Comparison of ENCODE assay signal across 27 mouse cellular contexts in the genomic region with DNA sequence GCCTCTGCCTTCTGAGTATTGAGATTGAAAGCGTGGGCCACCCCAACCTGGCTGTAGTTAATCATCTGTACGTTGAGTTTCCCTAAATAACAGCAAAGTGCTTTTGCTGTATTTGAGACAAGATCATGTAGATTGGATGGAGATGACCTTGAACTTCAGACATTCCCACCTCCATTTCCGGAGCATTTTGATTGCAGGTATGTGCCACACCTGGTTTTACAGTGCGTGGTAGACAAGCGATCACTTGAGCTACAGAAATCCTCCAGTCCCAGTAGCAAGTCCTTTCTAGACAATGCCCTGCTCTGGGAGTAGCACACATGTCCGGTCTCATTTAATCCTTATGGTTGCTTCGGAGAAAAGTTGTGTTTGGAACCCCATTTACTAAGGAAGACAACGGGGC. TPM values are rescaled to one million over a fixed set of nuclear protein-coding genes. Genes with fewer than 3 reads are reported as not detected.
DNase-seq lines count a peak whose midpoint lies in the region; ATAC-seq and TF ChIP-seq lines count a peak whose summit lies in the region.
"Had no signal": no experiment of that assay in that cellular context is flagged by ENCODE, and none has a peak within 500 bp of the region (broad histone marks: within the 10 kb centered on the region; RNA-seq: fewer than 3 reads in every experiment).

No protein-coding gene starts in this region.

- peak; percentile 68 for DNase-seq in liver, adult 2 months (ENCODE audit: extremely low read depth, low read depth, low spot score)
- no peak for DNase-seq in liver
- DNase-seq in liver, embryonic 14.5 days (ENCODE audit: low read depth in 3 of 3, low spot score in 3 of 3), result no peak
- DNase-seq in midbrain, embryonic 10.5 days (ENCODE audit: low spot score), result no peak
- no peak for DNase-seq in lung, postnatal 0 days (ENCODE audit: low spot score)
- DNase-seq: B cell, adult 2 months; cerebellum, adult 11 months; cerebellum, adult 9-11 months; gastrocnemius, adult 2 months; heart, postnatal 36 days; right cerebral cortex, adult 18-20 months; right cerebral cortex, postnatal 4 days; thymus, adult 2 months had no signal

- no peak for TF ChIP-seq CTCF in liver, adult 2 months (IDR thresholded peaks at IDR 0.05; ENCODE audit: low read depth, low read length)
- no peak for TF ChIP-seq CTCF in liver, embryonic 14.5 days (IDR thresholded peaks at IDR 0.05; ENCODE audit: low read depth)
- TF ChIP-seq CTCF in lung, postnatal 0 days (IDR thresholded peaks at IDR 0.05), result no peak

- TF ChIP-seq POLR2A in liver, adult 2 months (IDR thresholded peaks at IDR 0.05; ENCODE audit: extremely low read depth, insufficient read depth, low read length), result no peak

- H3K9me3 ChIP-seq in intestine, embryonic 15.5 days, result no peaks in the 10 kb centered on the region
- no peaks in the 10 kb centered on the region for H3K9me3 ChIP-seq in liver, embryonic 14.5 days (ENCODE audit: control insufficient read depth, low read length)
- no peaks in the 10 kb centered on the region for H3K9me3 ChIP-seq in midbrain, embryonic 10.5 days (replicated peaks)
- no peaks in the 10 kb centered on the region for H3K9me3 ChIP-seq in lung, postnatal 0 days (ENCODE audit: low read length)
- H3K9me3 ChIP-seq: embryonic facial prominence, embryonic 15.5 days; midbrain, embryonic 12.5 days; neural tube, embryonic 15.5 days had no signal

- H3K9ac ChIP-seq in liver, adult 2 months (ENCODE audit: low read depth, low read length), result peak overlapping the region; percentile 83
- no peak overlapping the region for H3K9ac ChIP-seq in intestine, embryonic 15.5 days
- no peak overlapping the region for H3K9ac ChIP-seq in liver, embryonic 14.5 days (replicated peaks)
- H3K9ac ChIP-seq in lung, postnatal 0 days (replicated peaks; ENCODE audit: low read depth), result no peak overlapping the region
- H3K9ac ChIP-seq: embryonic facial prominence, embryonic 15.5 days; hindbrain, embryonic 14.5 days; midbrain, embryonic 12.5 days; neural tube, embryonic 15.5 days had no signal

- no peak for ATAC-seq in intestine, embryonic 15.5 days
- no peak for ATAC-seq in liver, embryonic 14.5 days (ENCODE audit: insufficient read depth)
- ATAC-seq in megakaryocyte, adult 5-6 weeks (ENCODE audit: poor library complexity, severe bottlenecking), result no peak
- no peak for ATAC-seq in lung, postnatal 0 days
- ATAC-seq: forebrain, embryonic 14.5 days; inflammation-experienced regulatory T-cells, adult 6 months had no signal

- peak overlapping the region; percentile 71 for H3K4me3 ChIP-seq in liver, adult 2 months (ENCODE audit: insufficient read depth, low read depth, low read length)
- no peak overlapping the region for H3K4me3 ChIP-seq in intestine, embryonic 15.5 days (replicated peaks)
- H3K4me3 ChIP-seq in liver, embryonic 14.5 days (ENCODE audit: insufficient read depth in 1 of 2, low read depth in 2 of 2, low read length in 2 of 2), result no peak overlapping the region
- H3K4me3 ChIP-seq in midbrain, embryonic 10.5 days, result no peak overlapping the region
- no peak overlapping the region for H3K4me3 ChIP-seq in lung, postnatal 0 days (ENCODE audit: low read depth, low read length)
- H3K4me3 ChIP-seq: embryonic facial prominence, embryonic 15.5 days; gastrocnemius, adult 2 months; midbrain, embryonic 12.5 days; neural tube, embryonic 15.5 days had no signal

- H3K79me2 ChIP-seq in liver, adult 2 months (ENCODE audit: control insufficient read depth, insufficient read depth, low read length), result peaks cover 23% of the 10 kb centered on the region; the same call in 1 of the 2 replicates

- 33% methylated on average over 8 of the region's 8 CpGs for WGBS in liver, adult 2 months
- WGBS in intestine, embryonic 15.5 days, result 78% methylated on average over 8 of the region's 8 CpGs
- WGBS in liver, embryonic 14.5 days (ENCODE audit: insufficient replicate concordance), result 80% methylated on average over 8 of the region's 8 CpGs
- WGBS in midbrain, embryonic 10.5 days, result 96% methylated on average over 8 of the region's 8 CpGs
- WGBS in lung, postnatal 0 days, result 90% methylated on average over 8 of the region's 8 CpGs

- peaks cover 20% of the 10 kb centered on the region for H3K36me3 ChIP-seq in liver, adult 2 months (ENCODE audit: control insufficient read depth, insufficient read depth, low read length)
- H3K36me3 ChIP-seq in intestine, embryonic 15.5 days, result peaks cover 24% of the 10 kb centered on the region
- H3K36me3 ChIP-seq in liver, embryonic 14.5 days (replicated peaks; ENCODE audit: control insufficient read depth, insufficient read depth, low read depth), result peaks cover 24% of the 10 kb centered on the region
- H3K36me3 ChIP-seq in midbrain, embryonic 10.5 days, result peaks cover 61% of the 10 kb centered on the region
- peaks cover 26% of the 10 kb centered on the region for H3K36me3 ChIP-seq in lung, postnatal 0 days (ENCODE audit: insufficient read depth, low read length)

- H3K27ac ChIP-seq in liver, adult 2 months (replicated peaks; ENCODE audit: insufficient read depth, low read depth, low read length), result peak overlapping the region; percentile 98
- H3K27ac ChIP-seq in intestine, embryonic 15.5 days, result peak overlapping the region; percentile 62
- no peak overlapping the region for H3K27ac ChIP-seq in liver, embryonic 14.5 days
- H3K27ac ChIP-seq in midbrain, embryonic 10.5 days (replicated peaks), result no peak overlapping the region
- H3K27ac ChIP-seq in lung, postnatal 0 days (ENCODE audit: low read length), result no peak overlapping the region
- H3K27ac ChIP-seq: embryonic facial prominence, embryonic 15.5 days; gastrocnemius, adult 2 months; hindbrain, embryonic 14.5 days; macrophage; midbrain, embryonic 12.5 days; neural tube, embryonic 15.5 days had no signal

- H3K4me2 ChIP-seq in intestine, embryonic 15.5 days (replicated peaks), result no peak overlapping the region
- peak overlapping the region; percentile 46 for H3K4me2 ChIP-seq in liver, embryonic 14.5 days (ENCODE audit: low read depth)
- H3K4me2 ChIP-seq in lung, postnatal 0 days (replicated peaks; ENCODE audit: low read depth, low read length), result no peak overlapping the region
- H3K4me2 ChIP-seq: embryonic facial prominence, embryonic 15.5 days; hindbrain, embryonic 14.5 days; midbrain, embryonic 12.5 days; neural tube, embryonic 15.5 days had no signal

- H3K4me1 ChIP-seq in liver, adult 2 months (ENCODE audit: control insufficient read depth, insufficient read depth, low read length), result peaks cover 23% of the 10 kb centered on the region
- peaks cover 12% of the 10 kb centered on the region for H3K4me1 ChIP-seq in intestine, embryonic 15.5 days (replicated peaks)
- H3K4me1 ChIP-seq in liver, embryonic 14.5 days (replicated peaks; ENCODE audit: control insufficient read depth in 2 of 2, insufficient read depth in 2 of 2, low read length in 1 of 2), result 0 out of 4 replicates have a peak, but pooled peaks cover 0 to 2% of the 10 kb centered on the region in 2 experiments
- H3K4me1 ChIP-seq in midbrain, embryonic 10.5 days, result 0 out of 2 replicates have a peak, but pooled peaks cover 3% of the 10 kb centered on the region
- no peaks in the 10 kb centered on the region for H3K4me1 ChIP-seq in lung, postnatal 0 days (ENCODE audit: insufficient read depth, low read depth, low read length)
- H3K4me1 ChIP-seq: embryonic facial prominence, embryonic 15.5 days; midbrain, embryonic 12.5 days; neural tube, embryonic 15.5 days had no signal

- no peak for TF ChIP-seq EP300 in liver, embryonic 14.5 days (IDR thresholded peaks at IDR 0.05; ENCODE audit: low read depth)
- no peak for TF ChIP-seq EP300 in lung, postnatal 0 days (IDR thresholded peaks at IDR 0.05)

- H3K27me3 ChIP-seq in liver, adult 2 months (ENCODE audit: control insufficient read depth, insufficient read depth, low read length), result no peaks in the 10 kb centered on the region
- H3K27me3 ChIP-seq in intestine, embryonic 15.5 days (replicated peaks), result no peaks in the 10 kb centered on the region
- no peaks in the 10 kb centered on the region for H3K27me3 ChIP-seq in liver, embryonic 14.5 days (ENCODE audit: control insufficient read depth, insufficient read depth, low read length)
- H3K27me3 ChIP-seq in midbrain, embryonic 10.5 days (ENCODE audit: low read depth, poor library complexity, severe bottlenecking), result no peaks in the 10 kb centered on the region
- H3K27me3 ChIP-seq in lung, postnatal 0 days (replicated peaks; ENCODE audit: insufficient read depth, low read length), result no peaks in the 10 kb centered on the region
- H3K27me3 ChIP-seq: CH12.LX; embryonic facial prominence, embryonic 15.5 days; midbrain, embryonic 12.5 days; neural tube, embryonic 15.5 days had no signal

RNA-seq across cellular contexts. Expression of gene Fpgs, which starts 0.9 kb away (rescaled TPM):
- total RNA-seq in liver, adult 2 months (2014; rRNA removed), result 158 and 175 TPM in 2 replicates
- 414 and 481 TPM in 2 replicates for polyA plus RNA-seq in liver, adult 2 months (2012; rRNA removed)
- polyA plus RNA-seq in intestine, embryonic 15.5 days (2015; fragmentation: Nextera tagmentation; extraction: Ambion mirVana), result 30.1 and 35.5 TPM in 2 replicates
- polyA plus RNA-seq in liver, embryonic 14.5 days (2012; rRNA removed), result 45.3 and 51.0 TPM in 2 replicates
- polyA plus RNA-seq in liver, embryonic 14.5 days (2014; fragmentation: Nextera tagmentation; extraction: Ambion mirVana), result 21.6 and 25.7 TPM in 2 replicates
- total RNA-seq in megakaryocyte, adult 5-6 weeks (2015), result 0.91 and 4.6 TPM in 2 replicates
- total RNA-seq in megakaryocyte, adult 5-6 weeks (2017), result 2.6 and 3.0 TPM in 2 replicates
- polyA plus RNA-seq in midbrain, embryonic 10.5 days (2016; fragmentation: Nextera tagmentation; extraction: Ambion mirVana), result 25.6 and 27.9 TPM in 2 replicates
- polyA plus RNA-seq in lung, postnatal 0 days (2015; fragmentation: Nextera tagmentation; extraction: Ambion mirVana), result 12.6 and 15.6 TPM in 2 replicates

RNA-seq across cellular contexts. Expression of gene Cdk9, which starts 9.8 kb away (rescaled TPM):
- total RNA-seq in liver, adult 2 months (2014; rRNA removed), result 19.5 and 27.3 TPM in 2 replicates
- 46.6 and 63.7 TPM in 2 replicates for polyA plus RNA-seq in liver, adult 2 months (2012; rRNA removed)
- polyA plus RNA-seq in intestine, embryonic 15.5 days (2015; fragmentation: Nextera tagmentation; extraction: Ambion mirVana), result 95.7 and 99.6 TPM in 2 replicates
- polyA plus RNA-seq in liver, embryonic 14.5 days (2012; rRNA removed), result 53.9 and 60.7 TPM in 2 replicates
- polyA plus RNA-seq in liver, embryonic 14.5 days (2014; fragmentation: Nextera tagmentation; extraction: Ambion mirVana), result 36.5 and 42.0 TPM in 2 replicates
- 82.1 and 84.4 TPM in 2 replicates for total RNA-seq in megakaryocyte, adult 5-6 weeks (2015)
- 73.9 and 79.2 TPM in 2 replicates for total RNA-seq in megakaryocyte, adult 5-6 weeks (2017)
- polyA plus RNA-seq in midbrain, embryonic 10.5 days (2016; fragmentation: Nextera tagmentation; extraction: Ambion mirVana), result 119 and 132 TPM in 2 replicates
- polyA plus RNA-seq in lung, postnatal 0 days (2015; fragmentation: Nextera tagmentation; extraction: Ambion mirVana), result 62.8 and 68.7 TPM in 2 replicates

RNA-seq across cellular contexts. Expression of gene Sh2d3c, which starts 17.8 kb away (rescaled TPM):
- 2.2 and 3.2 TPM in 2 replicates for total RNA-seq in liver, adult 2 months (2014; rRNA removed)
- polyA plus RNA-seq in liver, adult 2 months (2012; rRNA removed), result 7.5 and 10.4 TPM in 2 replicates
- polyA plus RNA-seq in intestine, embryonic 15.5 days (2015; fragmentation: Nextera tagmentation; extraction: Ambion mirVana), result 27.8 and 28.6 TPM in 2 replicates
- 4.7 and 5.8 TPM in 2 replicates for polyA plus RNA-seq in liver, embryonic 14.5 days (2012; rRNA removed)
- polyA plus RNA-seq in liver, embryonic 14.5 days (2014; fragmentation: Nextera tagmentation; extraction: Ambion mirVana), result 3.5 and 5.1 TPM in 2 replicates
- total RNA-seq in megakaryocyte, adult 5-6 weeks (2015), result 49.8 and 56.2 TPM in 2 replicates
- 30.1 and 38.2 TPM in 2 replicates for total RNA-seq in megakaryocyte, adult 5-6 weeks (2017)
- 26.7 and 33.6 TPM in 2 replicates for polyA plus RNA-seq in midbrain, embryonic 10.5 days (2016; fragmentation: Nextera tagmentation; extraction: Ambion mirVana)
- polyA plus RNA-seq in lung, postnatal 0 days (2015; fragmentation: Nextera tagmentation; extraction: Ambion mirVana), result 51.8 and 53.5 TPM in 2 replicates

RNA-seq across cellular contexts. Expression of gene 6330409D20Rik, which starts 37.8 kb away (rescaled TPM):
- total RNA-seq in liver, adult 2 months (2014; rRNA removed), result not detected in 2 replicates
- polyA plus RNA-seq in liver, adult 2 months (2012; rRNA removed), result not detected in 2 replicates
- 0.13 and 0.34 TPM in 2 replicates for polyA plus RNA-seq in intestine, embryonic 15.5 days (2015; fragmentation: Nextera tagmentation; extraction: Ambion mirVana)
- polyA plus RNA-seq in liver, embryonic 14.5 days (2012; rRNA removed), result 0.07 TPM in 1 of 2 replicates, not detected in the other
- not detected in 2 replicates for polyA plus RNA-seq in liver, embryonic 14.5 days (2014; fragmentation: Nextera tagmentation; extraction: Ambion mirVana)
- total RNA-seq in megakaryocyte, adult 5-6 weeks (2015), result not detected in 2 replicates
- total RNA-seq in megakaryocyte, adult 5-6 weeks (2017), result not detected in 2 replicates
- 0.94 and 2.1 TPM in 2 replicates for polyA plus RNA-seq in midbrain, embryonic 10.5 days (2016; fragmentation: Nextera tagmentation; extraction: Ambion mirVana)
- 0.30 TPM in 2 replicates for polyA plus RNA-seq in lung, postnatal 0 days (2015; fragmentation: Nextera tagmentation; extraction: Ambion mirVana)
- total RNA-seq: adrenal gland, adult 18-20 months; CH12.LX; common myeloid progenitor, adult 5-6 weeks; gastrocnemius, adult 2 months; gastrocnemius, postnatal 4 days; heart, adult 8-10 months; heart, postnatal 36 days had no signal
- polyA plus RNA-seq: macrophage had no signal

RNA-seq across cellular contexts. Expression of gene Tor2a, which starts 54.0 kb away (rescaled TPM):
- 26.6 and 35.6 TPM in 2 replicates for total RNA-seq in liver, adult 2 months (2014; rRNA removed)
- 72.6 and 77.4 TPM in 2 replicates for polyA plus RNA-seq in liver, adult 2 months (2012; rRNA removed)
- polyA plus RNA-seq in intestine, embryonic 15.5 days (2015; fragmentation: Nextera tagmentation; extraction: Ambion mirVana), result 61.4 and 64.2 TPM in 2 replicates
- 21.2 and 30.7 TPM in 2 replicates for polyA plus RNA-seq in liver, embryonic 14.5 days (2012; rRNA removed)
- 25.2 and 28.1 TPM in 2 replicates for polyA plus RNA-seq in liver, embryonic 14.5 days (2014; fragmentation: Nextera tagmentation; extraction: Ambion mirVana)
- total RNA-seq in megakaryocyte, adult 5-6 weeks (2015), result 19.0 and 24.2 TPM in 2 replicates
- total RNA-seq in megakaryocyte, adult 5-6 weeks (2017), result 17.7 and 17.8 TPM in 2 replicates
- 59.2 and 59.8 TPM in 2 replicates for polyA plus RNA-seq in midbrain, embryonic 10.5 days (2016; fragmentation: Nextera tagmentation; extraction: Ambion mirVana)
- polyA plus RNA-seq in lung, postnatal 0 days (2015; fragmentation: Nextera tagmentation; extraction: Ambion mirVana), result 60.9 and 63.5 TPM in 2 replicates

Comparison
In these comparisons a context has a peak if more than half of its experiments do, and no peak if none do; other contexts are left out.
1. H3K27ac ChIP-seq: peak in liver, adult 2 months (single experiment) and intestine, embryonic 15.5 days (single experiment); none in liver, embryonic 14.5 days (single experiment), midbrain, embryonic 10.5 days (single experiment) and lung, postnatal 0 days (single experiment).